Comparison of ENCODE assay signal across 8 mouse cellular contexts in the genomic region with DNA sequence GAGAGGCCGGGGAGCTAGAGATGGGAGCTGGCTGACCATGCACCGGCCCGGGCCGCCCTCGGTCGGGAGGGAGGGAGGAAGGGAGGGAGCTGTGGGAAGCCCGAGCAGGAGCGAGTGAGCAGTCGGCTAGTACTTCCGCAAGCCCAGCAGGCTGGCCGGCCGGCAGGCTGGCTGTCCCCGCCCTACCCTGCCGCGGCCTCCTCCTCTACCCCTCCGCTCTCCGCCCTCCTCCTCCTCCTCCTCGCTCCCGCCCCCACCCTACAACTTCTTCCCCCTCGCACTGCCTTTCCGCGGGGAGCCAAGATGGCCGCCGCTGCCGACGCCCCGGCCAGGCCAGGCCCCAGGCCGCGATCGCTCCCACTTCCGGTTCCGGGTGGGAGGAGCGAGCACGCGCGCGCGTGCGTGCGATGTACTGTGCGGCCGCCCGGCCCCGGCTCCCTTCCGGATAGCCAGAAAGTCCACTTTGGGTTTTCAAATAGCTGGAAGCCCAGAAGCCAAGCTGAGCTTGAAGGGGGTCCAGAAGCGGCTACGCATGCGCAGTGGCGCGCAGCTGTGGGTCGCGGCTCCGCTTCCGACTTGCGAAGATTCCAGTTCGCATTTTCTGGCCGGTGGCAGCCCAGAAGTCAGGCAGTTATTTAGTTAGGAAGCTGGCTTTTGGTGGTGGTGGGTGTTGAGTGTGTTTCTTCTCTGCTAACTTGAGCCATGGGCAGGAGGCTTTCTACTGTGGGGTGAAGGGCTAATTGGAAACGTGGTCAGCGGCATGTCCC. TPM values are rescaled to one million over a fixed set of nuclear protein-coding genes. Genes with fewer than 3 reads are reported as not detected.
DNase-seq lines count a peak whose midpoint lies in the region; ATAC-seq and TF ChIP-seq lines count a peak whose summit lies in the region.

A gene (minus strand): TSS at position 359 of the 767 bp plus-strand sequence.

- peak within 1 kb of the TSS; percentile 53 for H3K4me2 ChIP-seq in embryonic facial prominence, embryonic 15.5 days (replicated peaks)
- H3K4me2 ChIP-seq in limb, embryonic 14.5 days (replicated peaks; ENCODE audit: low read depth, low read length, severe bottlenecking), result peak within 1 kb of the TSS; percentile 68
- peak within 1 kb of the TSS; percentile 57 for H3K4me2 ChIP-seq in midbrain, postnatal 0 days (ENCODE audit: low read depth, low read length, poor library complexity, severe bottlenecking)

- H3K27ac ChIP-seq in bone marrow, adult 2 months (ENCODE audit: control insufficient read depth, insufficient read depth, low read depth, low read length, poor library complexity), result peak within 1 kb of the TSS; percentile 99
- peak within 1 kb of the TSS; percentile 98 for H3K27ac ChIP-seq in embryonic facial prominence, embryonic 15.5 days (replicated peaks)
- H3K27ac ChIP-seq in limb, embryonic 14.5 days (replicated peaks; ENCODE audit: low read depth, low read length), result peak within 1 kb of the TSS; percentile 94
- H3K27ac ChIP-seq in midbrain, postnatal 0 days (ENCODE audit: low read depth, low read length), result peak within 1 kb of the TSS; percentile 95

- peak; percentile 96 for ATAC-seq in embryonic facial prominence, embryonic 15.5 days (ENCODE audit: insufficient number of reproducible peaks, low FRiP score, low TSS enrichment, low read depth)
- ATAC-seq in limb, embryonic 14.5 days (ENCODE audit: low FRiP score, low read depth), result peak; percentile 96
- peak; percentile 97 for ATAC-seq in midbrain, postnatal 0 days (ENCODE audit: low FRiP score)

- TF ChIP-seq CTCF in bone marrow, adult 2 months (IDR thresholded peaks at IDR 0.05; ENCODE audit: control insufficient read depth, insufficient read depth, low read length), result no peak
- TF ChIP-seq CTCF in midbrain, postnatal 0 days (IDR thresholded peaks at IDR 0.05), result no peak

- peak; percentile 98 for TF ChIP-seq POLR2A in bone marrow, adult 2 months (IDR thresholded peaks at IDR 0.05; ENCODE audit: borderline replicate concordance, control insufficient read depth, low read depth, low read length)
- peak; percentile 96; the same call in 1 of the 2 replicates for TF ChIP-seq POLR2A in limb, embryonic 14.5 days (IDR thresholded peaks at IDR 0.05; ENCODE audit: borderline replicate concordance, extremely low read depth, insufficient read depth, insufficient read length)

- no peaks in the 10 kb centered on the region for H3K36me3 ChIP-seq in embryonic facial prominence, embryonic 15.5 days
- no peaks in the 10 kb centered on the region for H3K36me3 ChIP-seq in limb, embryonic 14.5 days (ENCODE audit: control insufficient read depth, insufficient read depth, low read length)
- H3K36me3 ChIP-seq in midbrain, postnatal 0 days (ENCODE audit: insufficient read depth, low read length), result no peaks in the 10 kb centered on the region

- H3K9ac ChIP-seq in embryonic facial prominence, embryonic 15.5 days, result peak within 1 kb of the TSS; percentile 93
- peak within 1 kb of the TSS; percentile 88 for H3K9ac ChIP-seq in limb, embryonic 14.5 days (ENCODE audit: low read depth, low read length, severe bottlenecking)
- H3K9ac ChIP-seq in midbrain, postnatal 0 days (replicated peaks; ENCODE audit: low read length, poor library complexity, severe bottlenecking), result peak within 1 kb of the TSS; percentile 92

- no peaks in the 10 kb centered on the region for H3K27me3 ChIP-seq in embryonic facial prominence, embryonic 15.5 days
- H3K27me3 ChIP-seq in limb, embryonic 14.5 days (ENCODE audit: control insufficient read depth, insufficient read depth, low read length), result no peaks in the 10 kb centered on the region
- no peaks in the 10 kb centered on the region for H3K27me3 ChIP-seq in midbrain, postnatal 0 days (ENCODE audit: insufficient read depth, low read length)

- H3K9me3 ChIP-seq in embryonic facial prominence, embryonic 15.5 days (replicated peaks), result no peaks in the 10 kb centered on the region
- no peaks in the 10 kb centered on the region for H3K9me3 ChIP-seq in limb, embryonic 14.5 days (ENCODE audit: control insufficient read depth, low read length)
- H3K9me3 ChIP-seq in midbrain, postnatal 0 days (ENCODE audit: low read length), result no peaks in the 10 kb centered on the region

- DNase-seq in 416B (ENCODE audit: low read depth), result peak; percentile 99
- DNase-seq in heart, adult 8-10 months (ENCODE audit: low spot score), result peak; percentile 100
- DNase-seq in kidney, adult 9 months, result peak; percentile 100
- DNase-seq in limb, embryonic 14.5 days (ENCODE audit: low spot score), result peak; percentile 99
- peak; percentile 100 for DNase-seq in midbrain, postnatal 0 days (ENCODE audit: low spot score)
- DNase-seq in spleen, postnatal 14 days (ENCODE audit: low spot score in 2 of 2), result peak; percentile 98 to 99

- peaks cover 8% of the 10 kb centered on the region for H3K4me1 ChIP-seq in bone marrow, adult 2 months (ENCODE audit: control insufficient read depth, insufficient read depth, low read length)
- peaks cover 4% of the 10 kb centered on the region for H3K4me1 ChIP-seq in embryonic facial prominence, embryonic 15.5 days
- H3K4me1 ChIP-seq in limb, embryonic 14.5 days (ENCODE audit: control insufficient read depth, insufficient read depth, low read length), result peaks cover 11% of the 10 kb centered on the region; the same call in 1 of the 2 replicates
- peaks cover 16% of the 10 kb centered on the region for H3K4me1 ChIP-seq in midbrain, postnatal 0 days (ENCODE audit: insufficient read depth, low read length)

- 1% methylated on average over 58 of the region's 59 CpGs for WGBS in bone marrow, adult 2 months
- WGBS in embryonic facial prominence, embryonic 15.5 days, result under 1% methylated on average over 48 of the region's 59 CpGs
- WGBS in limb, embryonic 14.5 days, result under 1% methylated on average over 42 of the region's 59 CpGs
- under 1% methylated on average over 46 of the region's 59 CpGs for WGBS in midbrain, postnatal 0 days

- peak within 1 kb of the TSS; percentile 87 for H3K4me3 ChIP-seq in bone marrow, adult 2 months (replicated peaks; ENCODE audit: control insufficient read depth, low read depth, low read length)
- H3K4me3 ChIP-seq in embryonic facial prominence, embryonic 15.5 days (replicated peaks), result peak within 1 kb of the TSS; percentile 87
- H3K4me3 ChIP-seq in limb, embryonic 14.5 days (replicated peaks; ENCODE audit: low read length), result peak within 1 kb of the TSS; percentile 78
- H3K4me3 ChIP-seq in midbrain, postnatal 0 days (ENCODE audit: low read depth, low read length), result peak within 1 kb of the TSS; percentile 85

RNA-seq across cellular contexts. Expression of the gene that starts here (rescaled TPM):
- 91.7 and 154 TPM in 2 replicates for polyA plus RNA-seq in bone marrow, adult 2 months (2011; ENCODE audit: insufficient read depth, insufficient read length, low replicate concordance, missing spikeins)
- polyA plus RNA-seq in embryonic facial prominence, embryonic 15.5 days (2015; fragmentation: Nextera tagmentation; extraction: Ambion mirVana), result 231 and 241 TPM in 2 replicates
- 100 to 1,000 TPM in 2 of 4 experiments, 10 to 100 TPM in 2; 93.7 to 107 (median 101) TPM for total RNA-seq in heart, adult 8-10 months (2022)
- 88.4 and 109 TPM in 2 replicates for polyA plus RNA-seq in limb, embryonic 14.5 days (2012; rRNA removed)
- 252 and 259 TPM in 2 replicates for polyA plus RNA-seq in limb, embryonic 14.5 days (2014; fragmentation: Nextera tagmentation; extraction: Ambion mirVana)
- total RNA-seq in midbrain, postnatal 0 days (2014; rRNA removed), result 201 and 246 TPM in 2 replicates
- polyA plus RNA-seq in midbrain, postnatal 0 days (2015; fragmentation: Nextera tagmentation; extraction: Ambion mirVana), result 175 and 179 TPM in 2 replicates

Comparison
In these comparisons a context has a peak if more than half of its experiments do, and no peak if none do; other contexts are left out.
1. Peak in every context shown above with its lines: DNase-seq, ATAC-seq, H3K4me3 ChIP-seq and H3K27ac ChIP-seq.